Mouse (Mus musculus): ENCODE data around the gene Adamts12. TPM values are rescaled to one million over a fixed set of nuclear protein-coding genes. Genes with fewer than 3 reads are reported as not detected.

The Adamts12 gene
- polyA plus RNA-seq, 1 experiment, result 0.35 TPM

DNA sequence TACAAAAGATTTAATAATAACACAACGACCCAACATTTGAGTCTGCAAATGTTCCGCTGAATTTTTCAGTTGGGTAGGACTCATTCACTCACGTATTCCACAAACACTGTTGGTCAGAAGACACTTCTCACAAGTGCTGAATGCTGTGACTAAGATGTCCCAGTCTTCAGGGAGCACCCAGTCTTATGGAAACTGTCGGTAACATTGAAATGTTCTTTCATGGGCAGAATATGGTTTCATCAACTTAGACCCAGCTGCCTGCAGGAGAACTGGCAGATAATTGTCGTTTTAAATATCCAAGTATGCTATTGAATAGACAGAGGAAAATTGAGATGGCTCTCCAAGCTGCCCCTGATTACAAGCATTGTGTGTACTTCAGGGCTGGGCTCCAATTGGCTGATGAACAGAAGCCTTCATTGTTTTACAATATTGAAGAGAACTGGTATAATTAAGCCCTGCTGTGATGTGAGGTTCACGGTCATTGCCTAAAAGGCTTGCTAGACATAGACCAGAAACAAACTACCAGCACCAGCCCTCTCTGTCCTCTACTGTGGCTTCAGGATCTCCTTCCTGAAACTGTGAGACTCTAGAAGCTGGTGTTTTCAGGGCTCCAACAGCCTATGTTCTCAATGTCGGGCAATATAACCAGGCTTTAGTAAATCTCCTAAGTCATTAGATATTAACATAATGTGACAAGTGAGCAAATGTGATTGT is 275.0 kb downstream of the Adamts12 start:
- TF ChIP-seq CTCF (IDR thresholded peaks at IDR 0.05; ENCODE audit: borderline replicate concordance, control insufficient read depth, extremely low read depth, insufficient read depth, low read length, poor library complexity), result no peak
- TF ChIP-seq POLR2A (IDR thresholded peaks at IDR 0.05; ENCODE audit: control insufficient read depth, extremely low read depth, insufficient read depth, low read length, poor library complexity), result no peak
- no peaks in the 10 kb centered on the region for H3K27me3 ChIP-seq (ENCODE audit: control insufficient read depth, insufficient read depth, low read length)
- no peaks in the 10 kb centered on the region for H3K36me3 ChIP-seq (ENCODE audit: control insufficient read depth, insufficient read depth, low read length)
- H3K27ac ChIP-seq (ENCODE audit: control insufficient read depth, insufficient read depth, low read length), result no peak overlapping the region
- DNase-seq, result no peak
- 93% methylated on average over 7 of the region's 7 CpGs for WGBS
- no peaks in the 10 kb centered on the region for H3K4me1 ChIP-seq (replicated peaks; ENCODE audit: control insufficient read depth, insufficient read depth, low read length)
- no peak overlapping the region for H3K4me3 ChIP-seq (ENCODE audit: control insufficient read depth, insufficient read depth, low read length)

DNA sequence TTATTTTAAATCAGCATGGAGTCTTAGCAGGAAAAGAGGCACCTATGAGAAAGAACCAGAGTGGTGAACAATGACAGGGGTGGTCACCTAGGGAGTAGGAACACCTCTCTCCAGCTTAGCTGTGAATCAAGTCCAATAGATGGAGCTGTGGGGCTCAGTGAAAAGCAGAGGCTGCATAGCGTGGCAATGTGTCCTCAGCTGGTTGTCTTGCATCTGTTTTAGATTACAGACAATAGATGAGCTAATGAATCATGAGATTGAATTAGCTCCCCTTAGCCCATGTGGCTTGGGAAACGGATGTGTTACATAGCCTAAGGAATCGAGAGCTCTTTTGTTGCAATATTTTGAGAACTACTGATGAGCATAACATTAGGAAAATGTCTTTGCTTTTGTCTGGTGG is 291.3 kb downstream of the Adamts12 start:
- Histone ChIP-seq H3K4me3 (ENCODE audit: control insufficient read depth, insufficient read depth, low read length) (no peak overlapping the region), H3K27ac (ENCODE audit: control insufficient read depth, insufficient read depth, low read length) (no peak overlapping the region), H3K27me3 (ENCODE audit: control insufficient read depth, insufficient read depth, low read length) (no peaks in the 10 kb centered on the region), H3K36me3 (ENCODE audit: control insufficient read depth, insufficient read depth, low read length) (no peaks in the 10 kb centered on the region), H3K4me1 (replicated peaks; ENCODE audit: control insufficient read depth, insufficient read depth, low read length) (no peaks in the 10 kb centered on the region)
- no peak for DNase-seq
- 88% methylated on average over 3 of the region's 3 CpGs for WGBS
- TF ChIP-seq CTCF (IDR thresholded peaks at IDR 0.05; ENCODE audit: borderline replicate concordance, control insufficient read depth, extremely low read depth, insufficient read depth, low read length, poor library complexity) (no peak), POLR2A (IDR thresholded peaks at IDR 0.05; ENCODE audit: control insufficient read depth, extremely low read depth, insufficient read depth, low read length, poor library complexity) (no peak)

DNA sequence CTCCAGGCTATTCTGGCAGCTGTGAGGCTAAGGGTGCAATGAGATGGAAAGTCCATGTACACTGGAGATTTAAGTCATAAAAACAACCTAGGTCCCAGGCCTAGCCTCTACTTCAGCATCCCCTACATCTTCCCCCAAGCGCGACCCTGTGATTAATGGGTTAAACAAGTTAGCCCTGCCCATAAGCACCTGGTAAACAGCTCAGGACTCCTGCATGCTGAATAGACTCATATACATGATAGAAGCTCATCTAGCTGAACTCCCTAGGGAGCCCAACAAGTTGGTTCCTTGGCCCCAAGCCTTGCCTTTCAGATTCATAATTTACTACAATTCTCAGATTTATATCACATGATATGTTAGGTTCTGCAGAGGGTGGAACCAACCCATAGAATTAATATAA is 292.9 kb downstream of the Adamts12 start:
- Histone ChIP-seq H3K27ac (ENCODE audit: control insufficient read depth, insufficient read depth, low read length) (no peak overlapping the region), H3K27me3 (ENCODE audit: control insufficient read depth, insufficient read depth, low read length) (no peaks in the 10 kb centered on the region), H3K4me1 (replicated peaks; ENCODE audit: control insufficient read depth, insufficient read depth, low read length) (no peaks in the 10 kb centered on the region), H3K36me3 (ENCODE audit: control insufficient read depth, insufficient read depth, low read length) (no peaks in the 10 kb centered on the region), H3K4me3 (ENCODE audit: control insufficient read depth, insufficient read depth, low read length) (no peak overlapping the region)
- 96% methylated on average over 2 of the region's 2 CpGs for WGBS
- TF ChIP-seq POLR2A (IDR thresholded peaks at IDR 0.05; ENCODE audit: control insufficient read depth, extremely low read depth, insufficient read depth, low read length, poor library complexity) (no peak), CTCF (IDR thresholded peaks at IDR 0.05; ENCODE audit: borderline replicate concordance, control insufficient read depth, extremely low read depth, insufficient read depth, low read length, poor library complexity) (no peak)
- DNase-seq, result no peak

DNA sequence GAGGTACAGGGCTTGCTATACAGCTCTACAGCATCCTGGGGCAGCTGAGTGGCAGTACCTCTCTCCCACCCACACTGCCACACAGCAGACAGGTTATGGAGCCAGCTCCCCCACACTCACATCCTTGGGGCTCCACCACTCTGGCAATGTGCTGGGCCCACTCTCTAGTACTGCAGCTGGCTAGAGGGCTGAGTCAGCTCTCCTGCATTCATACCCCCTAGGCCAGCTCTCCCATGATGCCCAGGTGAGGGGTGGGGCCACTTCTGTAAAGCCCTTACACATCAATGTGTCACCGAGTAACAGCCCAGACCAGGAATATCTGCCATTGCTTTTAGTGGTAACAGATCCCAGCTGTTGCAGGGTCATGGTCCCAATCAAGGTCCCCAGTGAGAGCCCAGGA is 296.3 kb downstream of the Adamts12 start:
- no peaks in the 10 kb centered on the region for H3K27me3 ChIP-seq (ENCODE audit: control insufficient read depth, insufficient read depth, low read length)
- no peaks in the 10 kb centered on the region for H3K36me3 ChIP-seq (ENCODE audit: control insufficient read depth, insufficient read depth, low read length)
- 88% methylated on average over 1 of the region's 1 CpGs for WGBS
- H3K4me3 ChIP-seq (ENCODE audit: control insufficient read depth, insufficient read depth, low read length), result no peak overlapping the region
- no peak for TF ChIP-seq POLR2A (IDR thresholded peaks at IDR 0.05; ENCODE audit: control insufficient read depth, extremely low read depth, insufficient read depth, low read length, poor library complexity)
- no peak for TF ChIP-seq CTCF (IDR thresholded peaks at IDR 0.05; ENCODE audit: borderline replicate concordance, control insufficient read depth, extremely low read depth, insufficient read depth, low read length, poor library complexity)
- no peak overlapping the region for H3K27ac ChIP-seq (ENCODE audit: control insufficient read depth, insufficient read depth, low read length)
- H3K4me1 ChIP-seq (replicated peaks; ENCODE audit: control insufficient read depth, insufficient read depth, low read length), result no peaks in the 10 kb centered on the region
- no peak for DNase-seq

DNA sequence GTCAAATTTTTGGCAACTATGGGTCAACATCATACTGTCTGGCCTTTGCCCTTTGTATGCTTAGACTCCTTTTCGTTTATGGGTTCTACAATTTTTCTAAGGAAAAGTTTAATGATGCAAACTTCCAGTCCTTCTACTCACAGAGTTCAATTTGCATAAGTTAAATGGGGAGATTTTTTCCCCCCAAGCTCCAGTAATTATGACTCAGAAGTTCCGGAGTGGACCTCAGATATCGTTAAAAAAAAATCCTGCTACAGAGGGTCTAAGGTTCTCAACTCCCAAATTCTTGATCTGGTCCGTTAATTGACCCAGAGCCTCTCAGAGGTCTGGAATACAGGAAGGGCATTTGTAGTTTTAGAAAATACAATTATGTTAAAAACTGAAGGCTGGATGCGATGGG is 297.2 kb downstream of the Adamts12 start:
- TF ChIP-seq POLR2A (IDR thresholded peaks at IDR 0.05; ENCODE audit: control insufficient read depth, extremely low read depth, insufficient read depth, low read length, poor library complexity) (no peak), CTCF (IDR thresholded peaks at IDR 0.05; ENCODE audit: borderline replicate concordance, control insufficient read depth, extremely low read depth, insufficient read depth, low read length, poor library complexity) (no peak)
- WGBS, result 93% methylated on average over 5 of the region's 5 CpGs
- DNase-seq, result no peak
- Histone ChIP-seq H3K4me1 (replicated peaks; ENCODE audit: control insufficient read depth, insufficient read depth, low read length) (no peaks in the 10 kb centered on the region), H3K36me3 (ENCODE audit: control insufficient read depth, insufficient read depth, low read length) (no peaks in the 10 kb centered on the region), H3K27ac (ENCODE audit: control insufficient read depth, insufficient read depth, low read length) (no peak overlapping the region), H3K4me3 (ENCODE audit: control insufficient read depth, insufficient read depth, low read length) (no peak overlapping the region), H3K27me3 (ENCODE audit: control insufficient read depth, insufficient read depth, low read length) (no peaks in the 10 kb centered on the region)

DNA sequence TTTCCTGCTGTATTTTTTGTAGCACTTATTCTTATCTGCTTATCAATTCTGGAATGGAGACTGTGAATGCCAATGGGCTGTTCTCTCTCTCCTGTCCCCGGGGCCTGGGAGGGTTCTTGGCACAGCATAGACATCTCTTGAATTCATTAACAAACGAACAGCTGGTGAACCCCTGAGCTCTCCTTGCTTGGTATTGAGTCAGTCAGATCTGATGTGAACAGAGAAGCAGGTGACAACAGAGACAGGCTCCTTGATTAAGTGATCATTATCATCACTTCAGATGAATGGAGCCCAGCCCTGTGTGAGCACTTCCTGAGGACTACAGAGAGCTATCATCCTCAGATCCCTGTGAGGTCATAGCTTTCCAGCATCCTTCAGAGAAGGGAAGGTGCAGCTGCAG is 299.5 kb downstream of the Adamts12 start:
- H3K27ac ChIP-seq (ENCODE audit: control insufficient read depth, insufficient read depth, low read length), result no peak overlapping the region
- no peaks in the 10 kb centered on the region for H3K27me3 ChIP-seq (ENCODE audit: control insufficient read depth, insufficient read depth, low read length)
- TF ChIP-seq CTCF (IDR thresholded peaks at IDR 0.05; ENCODE audit: borderline replicate concordance, control insufficient read depth, extremely low read depth, insufficient read depth, low read length, poor library complexity) (no peak), POLR2A (IDR thresholded peaks at IDR 0.05; ENCODE audit: control insufficient read depth, extremely low read depth, insufficient read depth, low read length, poor library complexity) (no peak)
- H3K4me1 ChIP-seq (replicated peaks; ENCODE audit: control insufficient read depth, insufficient read depth, low read length), result no peaks in the 10 kb centered on the region
- H3K36me3 ChIP-seq (ENCODE audit: control insufficient read depth, insufficient read depth, low read length), result no peaks in the 10 kb centered on the region
- no peak for DNase-seq
- WGBS, result 65% methylated on average over 2 of the region's 2 CpGs
- no peak overlapping the region for H3K4me3 ChIP-seq (ENCODE audit: control insufficient read depth, insufficient read depth, low read length)

DNA sequence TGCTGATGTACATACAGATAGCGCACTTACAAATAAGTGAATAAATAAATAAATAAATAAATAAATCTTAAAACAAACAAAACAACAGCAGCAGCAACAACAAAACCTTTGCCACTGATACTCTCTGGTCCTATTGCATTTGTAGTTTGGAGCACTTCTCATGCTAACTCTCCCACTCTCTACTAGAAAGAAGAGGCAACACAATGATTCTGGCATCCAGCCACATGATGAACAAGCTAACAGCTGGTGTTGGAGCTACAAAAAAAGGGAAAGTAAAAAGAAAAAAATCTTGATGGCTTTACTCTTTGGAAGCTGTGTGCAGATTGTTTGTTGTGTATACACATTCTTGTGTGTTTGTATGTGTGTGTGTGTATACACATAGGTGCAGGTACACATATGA is 300.2 kb downstream of the Adamts12 start:
- H3K36me3 ChIP-seq (ENCODE audit: control insufficient read depth, insufficient read depth, low read length), result no peaks in the 10 kb centered on the region
- 98% methylated on average over 1 of the region's 1 CpGs for WGBS
- no peak overlapping the region for H3K4me3 ChIP-seq (ENCODE audit: control insufficient read depth, insufficient read depth, low read length)
- H3K27ac ChIP-seq (ENCODE audit: control insufficient read depth, insufficient read depth, low read length), result no peak overlapping the region
- no peaks in the 10 kb centered on the region for H3K4me1 ChIP-seq (replicated peaks; ENCODE audit: control insufficient read depth, insufficient read depth, low read length)
- no peaks in the 10 kb centered on the region for H3K27me3 ChIP-seq (ENCODE audit: control insufficient read depth, insufficient read depth, low read length)
- TF ChIP-seq CTCF (IDR thresholded peaks at IDR 0.05; ENCODE audit: borderline replicate concordance, control insufficient read depth, extremely low read depth, insufficient read depth, low read length, poor library complexity), result no peak
- no peak for TF ChIP-seq POLR2A (IDR thresholded peaks at IDR 0.05; ENCODE audit: control insufficient read depth, extremely low read depth, insufficient read depth, low read length, poor library complexity)
- no peak for DNase-seq

All from thymus, adult 2 months (tissue).